Mouse (Mus musculus): Measurements from ENCODE around the gene Clcn1. TPM values are rescaled to one million over a fixed set of nuclear protein-coding genes. Genes with fewer than 3 reads are reported as not detected.

Gene Clcn1
- polyA plus RNA-seq, 1 experiment from 2014 or later: 0.80 TPM

- Histone ChIP-seq H3K36me3 (replicated peaks) (peaks cover 1% of the 10 kb centered on the region; the same call in 1 of the 2 replicates), H3K27ac (replicated peaks) (peak overlapping the region; percentile 87)
These were observed 37.0 kb downstream of the Clcn1 start for GRCm38 (mm10) chr6:42323371-42324066.

GRCm38 (mm10) chr6:42324067-42324481, 37.6 kb downstream of the Clcn1 start:
- Histone ChIP-seq H3K4me1 (peaks cover 24% of the 10 kb centered on the region), H3K27me3 (replicated peaks; ENCODE audit: low read depth, poor library complexity, severe bottlenecking) (peaks cover 44% of the 10 kb centered on the region), H3K36me3 (replicated peaks) (no peaks in the 10 kb centered on the region), H3K4me3 (peak overlapping the region; percentile 81), H3K27ac (replicated peaks) (peak overlapping the region; percentile 87), H3K9me3 (no peaks in the 10 kb centered on the region)
- DNase-seq (ENCODE audit: low spot score): peak; percentile 61
- WGBS: under 1% methylated on average over 32 of the region's 32 CpGs

More at GRCm38 (mm10) chr6:42323371-42324066, 37.0 kb downstream of the Clcn1 start:
- peaks cover 24% of the 10 kb centered on the region for H3K4me1 ChIP-seq
- DNase-seq (ENCODE audit: low spot score): no peak
- H3K4me3 ChIP-seq: peak overlapping the region; percentile 81
- no peaks in the 10 kb centered on the region for H3K9me3 ChIP-seq
- H3K27me3 ChIP-seq (replicated peaks; ENCODE audit: low read depth, poor library complexity, severe bottlenecking): peaks cover 44% of the 10 kb centered on the region
- WGBS: under 1% methylated on average over 28 of the region's 28 CpGs

GRCm38 (mm10) chr6:42324482-42325267, 38.2 kb downstream of the Clcn1 start, which contains the start of gene Fam131b:
Fam131b (minus strand) TSS chr6:42324643.
- under 1% methylated on average over 62 of the region's 68 CpGs for WGBS
- Histone ChIP-seq H3K36me3 (replicated peaks) (no peaks in the 10 kb centered on the region), H3K4me1 (peaks cover 24% of the 10 kb centered on the region), H3K4me3 (peak within 1 kb of the TSS; percentile 81), H3K9me3 (no peaks in the 10 kb centered on the region), H3K27me3 (replicated peaks; ENCODE audit: low read depth, poor library complexity, severe bottlenecking) (peaks cover 44% of the 10 kb centered on the region), H3K27ac (replicated peaks) (peak within 1 kb of the TSS; percentile 87)
- peak; percentile 78 for DNase-seq (ENCODE audit: low spot score)

GRCm38 (mm10) chr6:42325268-42325609, 38.8 kb downstream of the Clcn1 start:
- WGBS: 3% methylated on average over 7 of the region's 7 CpGs
- H3K27ac ChIP-seq (replicated peaks): peak overlapping the region; percentile 87; the same call in 1 of the 2 replicates
- no peaks in the 10 kb centered on the region for H3K36me3 ChIP-seq (replicated peaks)
- peak overlapping the region; percentile 81 for H3K4me3 ChIP-seq
- DNase-seq (ENCODE audit: low spot score): peak; percentile 86
- H3K9me3 ChIP-seq: no peaks in the 10 kb centered on the region
- H3K27me3 ChIP-seq (replicated peaks; ENCODE audit: low read depth, poor library complexity, severe bottlenecking): peaks cover 44% of the 10 kb centered on the region
- peaks cover 24% of the 10 kb centered on the region for H3K4me1 ChIP-seq

- H3K27me3 ChIP-seq (replicated peaks; ENCODE audit: low read depth, poor library complexity, severe bottlenecking): peaks cover 34% of the 10 kb centered on the region
- H3K36me3 ChIP-seq (replicated peaks): no peaks in the 10 kb centered on the region
- WGBS: 88% methylated on average over 3 of the region's 3 CpGs
- no peak for DNase-seq (ENCODE audit: low spot score)
- peaks cover 24% of the 10 kb centered on the region for H3K4me1 ChIP-seq
- H3K4me3 ChIP-seq: no peak overlapping the region
- no peak overlapping the region for H3K27ac ChIP-seq (replicated peaks)
- H3K9me3 ChIP-seq: no peaks in the 10 kb centered on the region
These were observed 40.0 kb downstream of the Clcn1 start for GRCm38 (mm10) chr6:42326509-42326908.

- DNase-seq (ENCODE audit: low spot score): no peak
- no peaks in the 10 kb centered on the region for H3K9me3 ChIP-seq
- no peaks in the 10 kb centered on the region for H3K36me3 ChIP-seq (replicated peaks)
- peaks cover 14% of the 10 kb centered on the region for H3K4me1 ChIP-seq
- WGBS: 82% methylated on average over 3 of the region's 3 CpGs
- no peak overlapping the region for H3K4me3 ChIP-seq
- H3K27ac ChIP-seq (replicated peaks): no peak overlapping the region
- peaks cover 11% of the 10 kb centered on the region for H3K27me3 ChIP-seq (replicated peaks; ENCODE audit: low read depth, poor library complexity, severe bottlenecking)
These were observed 42.3 kb downstream of the Clcn1 start for GRCm38 (mm10) chr6:42328757-42329156.

- Histone ChIP-seq H3K9me3 (no peaks in the 10 kb centered on the region), H3K4me1 (no peaks in the 10 kb centered on the region), H3K36me3 (replicated peaks) (no peaks in the 10 kb centered on the region), H3K27ac (replicated peaks) (no peak overlapping the region), H3K4me3 (no peak overlapping the region), H3K27me3 (replicated peaks; ENCODE audit: low read depth, poor library complexity, severe bottlenecking) (no peaks in the 10 kb centered on the region)
- DNase-seq (ENCODE audit: low spot score): no peak
- 81% methylated on average over 3 of the region's 3 CpGs for WGBS
These were observed 43.7 kb downstream of the Clcn1 start for GRCm38 (mm10) chr6:42330216-42330615.

GRCm38 (mm10) chr6:42330946-42331345, 44.5 kb downstream of the Clcn1 start:
- Histone ChIP-seq H3K36me3 (replicated peaks) (no peaks in the 10 kb centered on the region), H3K9me3 (no peaks in the 10 kb centered on the region), H3K27me3 (replicated peaks; ENCODE audit: low read depth, poor library complexity, severe bottlenecking) (no peaks in the 10 kb centered on the region), H3K27ac (replicated peaks) (no peak overlapping the region), H3K4me1 (no peaks in the 10 kb centered on the region), H3K4me3 (no peak overlapping the region)
- WGBS: 89% methylated on average over 3 of the region's 3 CpGs
- no peak for DNase-seq (ENCODE audit: low spot score)

- Histone ChIP-seq H3K36me3 (replicated peaks) (no peaks in the 10 kb centered on the region), H3K27ac (replicated peaks) (no peak overlapping the region), H3K4me1 (no peaks in the 10 kb centered on the region), H3K4me3 (no peak overlapping the region), H3K9me3 (no peaks in the 10 kb centered on the region), H3K27me3 (replicated peaks; ENCODE audit: low read depth, poor library complexity, severe bottlenecking) (no peaks in the 10 kb centered on the region)
- 83% methylated on average over 2 of the region's 2 CpGs for WGBS
- no peak for DNase-seq (ENCODE audit: low spot score)
These were observed 52.7 kb downstream of the Clcn1 start for GRCm38 (mm10) chr6:42339189-42339588.

GRCm38 (mm10) chr6:42339981-42340380, 53.5 kb downstream of the Clcn1 start:
- Histone ChIP-seq H3K36me3 (replicated peaks) (no peaks in the 10 kb centered on the region), H3K27ac (replicated peaks) (no peak overlapping the region), H3K4me3 (no peak overlapping the region), H3K27me3 (replicated peaks; ENCODE audit: low read depth, poor library complexity, severe bottlenecking) (no peaks in the 10 kb centered on the region), H3K9me3 (no peaks in the 10 kb centered on the region), H3K4me1 (no peaks in the 10 kb centered on the region)
- WGBS: 82% methylated on average over 5 of the region's 5 CpGs
- DNase-seq (ENCODE audit: low spot score): no peak

- no peaks in the 10 kb centered on the region for H3K27me3 ChIP-seq (replicated peaks; ENCODE audit: low read depth, poor library complexity, severe bottlenecking)
- H3K36me3 ChIP-seq (replicated peaks): no peaks in the 10 kb centered on the region
- no peaks in the 10 kb centered on the region for H3K9me3 ChIP-seq
- no peaks in the 10 kb centered on the region for H3K4me1 ChIP-seq
- no peak overlapping the region for H3K27ac ChIP-seq (replicated peaks)
- WGBS: 81% methylated on average over 1 of the region's 1 CpGs
- no peak for DNase-seq (ENCODE audit: low spot score)
- H3K4me3 ChIP-seq: no peak overlapping the region
These were observed 55.7 kb downstream of the Clcn1 start for GRCm38 (mm10) chr6:42342171-42342570.

GRCm38 (mm10) chr6:42343361-42344120, 57.1 kb downstream of the Clcn1 start:
- DNase-seq (ENCODE audit: low spot score): no peak
- H3K36me3 ChIP-seq (replicated peaks): no peaks in the 10 kb centered on the region
- H3K9me3 ChIP-seq: no peaks in the 10 kb centered on the region
- peaks cover 3% of the 10 kb centered on the region; the same call in 1 of the 2 replicates for H3K4me1 ChIP-seq
- no peak overlapping the region for H3K27ac ChIP-seq (replicated peaks)
- no peak overlapping the region for H3K4me3 ChIP-seq
- WGBS: 87% methylated on average over 9 of the region's 9 CpGs
- no peaks in the 10 kb centered on the region for H3K27me3 ChIP-seq (replicated peaks; ENCODE audit: low read depth, poor library complexity, severe bottlenecking)
